Mouse (Mus musculus) bone marrow macrophage, adult 2 months (primary cell): ENCODE data around the gene Nynrin.

Experiments
- CTCF ChIP-seq: IDR thresholded peaks from 2 replicates; pipeline ENCODE4 v1.5.1; 2012; ENCODE audit warnings: low read depth, mild to moderate bottlenecking, low read length, moderate library complexity
- POLR2A ChIP-seq: IDR thresholded peaks from 2 replicates; pipeline ENCODE4 v1.6.1; 2012; ENCODE audit warnings: mild to moderate bottlenecking, low read depth, low read length, borderline replicate concordance

DNA sequence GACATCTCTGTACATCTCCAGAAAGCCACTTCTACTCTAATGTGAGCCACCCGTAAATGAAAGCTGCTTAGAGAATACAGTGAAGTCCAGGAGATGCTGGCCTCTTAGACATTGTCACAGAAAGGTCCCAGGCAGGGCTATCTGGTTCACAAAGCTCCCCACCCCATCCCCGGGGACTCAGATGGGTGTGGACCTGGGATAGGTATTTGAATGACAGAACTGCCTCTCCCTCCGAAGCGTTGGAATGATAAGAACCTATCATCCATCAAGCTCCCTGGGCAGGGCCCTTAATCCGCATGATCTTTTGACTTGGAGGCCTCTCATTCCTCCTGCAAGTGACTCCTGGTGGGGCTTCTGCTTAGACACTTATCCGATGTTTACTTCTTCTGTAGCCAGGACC, 2.9 kb upstream of the Nynrin start:
- no peak for TF ChIP-seq POLR2A
- no peak for TF ChIP-seq CTCF
